Mouse (Mus musculus): ENCODE results near the gene Rara. TPM values are rescaled to one million over a fixed set of nuclear protein-coding genes. Genes with fewer than 3 reads are reported as not detected.
"Not testable (repeated sequence)": the region's sequence is repeated elsewhere in the genome, so short reads cannot be mapped to it uniquely, and the experiment has no call there.

Gene Rara
- polyA plus RNA-seq, 1 experiment from 2014 or later = 43.2 TPM

GRCm38 (mm10) chr11:98911498-98911897 lies 16.1 kb upstream of the Rara start:
- no peak overlapping the region for H3K4me3 ChIP-seq (ENCODE audit: low read depth, low read length)
- H3K4me1 ChIP-seq (ENCODE audit: insufficient read depth) = peaks cover 10% of the 10 kb centered on the region; the same call in 1 of the 2 replicates
- no peaks in the 10 kb centered on the region for H3K9me3 ChIP-seq (ENCODE audit: low read depth, low read length)
- DNase-seq = no peak
- H3K27ac ChIP-seq (ENCODE audit: low read depth) = no peak overlapping the region
- no peak for ATAC-seq (ENCODE audit: insufficient read depth)
- TF ChIP-seq CTCF (IDR thresholded peaks at IDR 0.05; ENCODE audit: low read depth) = no peak
- no peak overlapping the region for H3K9ac ChIP-seq
- H3K4me2 ChIP-seq = no peak overlapping the region
- H3K27me3 ChIP-seq (ENCODE audit: insufficient read depth, low read length) = no peaks in the 10 kb centered on the region
- peaks cover 73% of the 10 kb centered on the region for H3K36me3 ChIP-seq (ENCODE audit: insufficient read depth)
- WGBS = 82% methylated on average over 5 of the region's 5 CpGs

- DNase-seq = peak; percentile 66
- 34% methylated on average over 11 of the region's 11 CpGs for WGBS
- ATAC-seq (ENCODE audit: insufficient read depth) = no peak
- Histone ChIP-seq H3K36me3 (ENCODE audit: insufficient read depth) (peaks cover 96% of the 10 kb centered on the region), H3K4me2 (no peak overlapping the region), H3K27me3 (ENCODE audit: insufficient read depth, low read length) (no peaks in the 10 kb centered on the region), H3K27ac (ENCODE audit: low read depth) (no peak overlapping the region), H3K4me1 (ENCODE audit: insufficient read depth) (no peaks in the 10 kb centered on the region), H3K9me3 (ENCODE audit: low read depth, low read length) (no peaks in the 10 kb centered on the region), H3K4me3 (ENCODE audit: low read depth, low read length) (no peak overlapping the region), H3K9ac (no peak overlapping the region)
- no peak for TF ChIP-seq CTCF (IDR thresholded peaks at IDR 0.05; ENCODE audit: low read depth)
Measured at GRCm38 (mm10) chr11:98914196-98914595, 13.4 kb upstream of the Rara start.

GRCm38 (mm10) chr11:98916376-98916775 lies 11.2 kb upstream of the Rara start:
- DNase-seq = peak; percentile 66
- not testable (repeated sequence) for H3K9ac ChIP-seq
- peaks cover 95% of the 10 kb centered on the region for H3K36me3 ChIP-seq (ENCODE audit: insufficient read depth)

GRCm38 (mm10) chr11:98917428-98918005 lies 10.1 kb upstream of the Rara start:
- Histone ChIP-seq H3K36me3 (ENCODE audit: insufficient read depth) (peaks cover 89% of the 10 kb centered on the region), H3K9ac (no peak overlapping the region), H3K27ac (ENCODE audit: low read depth) (no peak overlapping the region)

More at GRCm38 (mm10) chr11:98916376-98916775, 11.2 kb upstream of the Rara start:
- peak; percentile 58; the same call in 1 of the 2 replicates for TF ChIP-seq CTCF (IDR thresholded peaks at IDR 0.05; ENCODE audit: low read depth)
- WGBS = 88% methylated on average over 3 of the region's 3 CpGs
- not testable (repeated sequence) for H3K4me1 ChIP-seq (ENCODE audit: insufficient read depth); H3K27ac ChIP-seq (ENCODE audit: low read depth); H3K27me3 ChIP-seq (ENCODE audit: insufficient read depth, low read length); H3K4me3 ChIP-seq (ENCODE audit: low read depth, low read length); ATAC-seq (ENCODE audit: insufficient read depth); H3K4me2 ChIP-seq; H3K9me3 ChIP-seq (ENCODE audit: low read depth, low read length)

GRCm38 (mm10) chr11:98918231-98918630 lies 9.4 kb upstream of the Rara start:
- Histone ChIP-seq H3K27ac (ENCODE audit: low read depth) (no peak overlapping the region; the same call in 1 of the 2 replicates), H3K4me1 (ENCODE audit: insufficient read depth) (peaks cover 5% of the 10 kb centered on the region; the same call in 1 of the 2 replicates), H3K9me3 (ENCODE audit: low read depth, low read length) (no peaks in the 10 kb centered on the region), H3K27me3 (ENCODE audit: insufficient read depth, low read length) (no peaks in the 10 kb centered on the region), H3K36me3 (ENCODE audit: insufficient read depth) (peaks cover 85% of the 10 kb centered on the region), H3K4me3 (ENCODE audit: low read depth, low read length) (no peak overlapping the region), H3K9ac (no peak overlapping the region), H3K4me2 (no peak overlapping the region)
- ATAC-seq (ENCODE audit: insufficient read depth) (no peak), DNase-seq (no peak)
- TF ChIP-seq CTCF (IDR thresholded peaks at IDR 0.05; ENCODE audit: low read depth) = no peak
- WGBS = 55% methylated on average over 9 of the region's 9 CpGs

More at GRCm38 (mm10) chr11:98917428-98918005, 10.1 kb upstream of the Rara start:
- Histone ChIP-seq H3K4me2 (no peak overlapping the region), H3K4me1 (ENCODE audit: insufficient read depth) (0 out of 2 replicates have a peak, but pooled peaks cover 2% of the 10 kb centered on the region), H3K9me3 (ENCODE audit: low read depth, low read length) (no peaks in the 10 kb centered on the region), H3K4me3 (ENCODE audit: low read depth, low read length) (no peak overlapping the region), H3K27me3 (ENCODE audit: insufficient read depth, low read length) (no peaks in the 10 kb centered on the region)
- DNase-seq = no peak
- WGBS = 57% methylated on average over 13 of the region's 13 CpGs
- no peak for ATAC-seq (ENCODE audit: insufficient read depth)
- no peak for TF ChIP-seq CTCF (IDR thresholded peaks at IDR 0.05; ENCODE audit: low read depth)

GRCm38 (mm10) chr11:98919009-98919408 lies 8.6 kb upstream of the Rara start:
- Histone ChIP-seq H3K4me2 (no peak overlapping the region), H3K36me3 (ENCODE audit: insufficient read depth) (peaks cover 77% of the 10 kb centered on the region), H3K9ac (no peak overlapping the region), H3K4me3 (ENCODE audit: low read depth, low read length) (no peak overlapping the region), H3K4me1 (ENCODE audit: insufficient read depth) (peaks cover 11% of the 10 kb centered on the region), H3K27ac (ENCODE audit: low read depth) (no peak overlapping the region), H3K9me3 (ENCODE audit: low read depth, low read length) (no peaks in the 10 kb centered on the region), H3K27me3 (ENCODE audit: insufficient read depth, low read length) (no peaks in the 10 kb centered on the region)
- no peak for TF ChIP-seq CTCF (IDR thresholded peaks at IDR 0.05; ENCODE audit: low read depth)
- ATAC-seq (ENCODE audit: insufficient read depth) (no peak), DNase-seq (no peak)
- WGBS = 94% methylated on average over 11 of the region's 11 CpGs

- H3K27ac ChIP-seq (ENCODE audit: low read depth) = peak overlapping the region; percentile 95; the same call in 1 of the 2 replicates
- DNase-seq = peak; percentile 93
- 40% methylated on average over 15 of the region's 15 CpGs for WGBS
- H3K4me3 ChIP-seq (ENCODE audit: low read depth, low read length); H3K9ac ChIP-seq; H3K27me3 ChIP-seq (ENCODE audit: insufficient read depth, low read length); H3K9me3 ChIP-seq (ENCODE audit: low read depth, low read length); H3K4me2 ChIP-seq; ATAC-seq (ENCODE audit: insufficient read depth): not testable (repeated sequence)
- peaks cover 38% of the 10 kb centered on the region for H3K4me1 ChIP-seq (ENCODE audit: insufficient read depth)
- peaks cover 53% of the 10 kb centered on the region for H3K36me3 ChIP-seq (ENCODE audit: insufficient read depth)
- peak; percentile 75 for TF ChIP-seq CTCF (IDR thresholded peaks at IDR 0.05; ENCODE audit: low read depth)
Measured at GRCm38 (mm10) chr11:98921813-98922212, 5.8 kb upstream of the Rara start.

Data from lung, embryonic 14.5 days (tissue).